Comparison of ENCODE assay signal across 2 mouse cellular contexts in the genomic region with DNA sequence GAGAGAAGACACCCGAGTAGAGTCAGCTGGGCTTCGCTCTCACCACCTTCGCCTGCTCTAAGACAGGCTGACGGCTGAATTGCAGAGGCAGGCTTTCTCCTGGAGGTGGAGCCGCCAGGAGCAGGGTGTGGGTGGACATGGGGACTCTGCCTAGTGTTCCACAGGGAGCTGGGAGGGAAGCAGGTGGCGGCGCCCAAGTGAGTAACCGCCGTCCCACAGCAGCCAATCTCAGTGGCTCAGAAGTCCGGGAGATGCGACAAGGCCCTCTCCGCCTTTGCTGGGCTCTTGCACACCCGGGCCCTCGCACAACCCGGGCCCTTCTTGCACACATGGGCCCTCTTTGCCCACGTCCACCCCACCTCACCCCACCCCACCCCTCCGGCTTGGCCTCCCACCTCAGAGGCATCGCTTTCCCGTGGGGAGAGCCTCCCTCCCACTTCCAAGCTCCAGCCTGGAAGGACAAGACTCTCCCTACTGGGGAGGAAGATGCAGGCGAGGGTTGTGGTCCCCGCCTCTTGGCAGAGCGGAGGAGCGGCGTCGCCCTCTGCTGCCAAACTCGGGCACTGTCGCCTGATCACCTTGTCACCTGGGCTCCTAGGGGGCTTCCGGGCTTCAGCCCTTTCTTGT.
TF ChIP-seq lines count a peak whose summit lies in the region.

No protein-coding gene starts in this region.

TF ChIP-seq in C2C12, 6 proteins besides CTCF, POLR2A, EP300 and RAD21 (continued from another document):
- TF ChIP-seq MAX (IDR thresholded peaks at IDR 0.05): no peak
- TF ChIP-seq FOSL1 (IDR thresholded peaks at IDR 0.05; ENCODE audit: insufficient read depth, low read length, poor library complexity, severe bottlenecking): no peak
- TF ChIP-seq CEBPB (IDR thresholded peaks at IDR 0.05; ENCODE audit: low read depth): no peak
- no peak for TF ChIP-seq MYOG (IDR thresholded peaks at IDR 0.05; ENCODE audit: control insufficient read depth, extremely low read depth, insufficient read length)

TF ChIP-seq in ES-E14, 5 proteins besides CTCF, POLR2A, EP300 and RAD21 (continued from another document):
- no peak for TF ChIP-seq HCFC1 (IDR thresholded peaks at IDR 0.05; ENCODE audit: borderline replicate concordance, insufficient read depth, low read length)
- TF ChIP-seq CHD2 (IDR thresholded peaks at IDR 0.05; ENCODE audit: low read depth, low read length): no peak
- no peak for TF ChIP-seq ZC3H11A (IDR thresholded peaks at IDR 0.05; ENCODE audit: borderline replicate concordance, low read depth, low read length)
TF ChIP-seq in ES-E14: peak in this region for 0.
